Mouse (Mus musculus) MEL (cell line): Measurements from ENCODE around the gene Ncam1. TPM values are rescaled to one million over a fixed set of nuclear protein-coding genes. Genes with fewer than 3 reads are reported as not detected.

Source experiments
- DNase-seq: peaks from one replicate; pipeline ENCODE4 v3.0.0; 2011; ENCODE audit warnings: low read depth, low spot score
- H3K27ac ChIP-seq: 2 replicates; pipeline ENCODE4 v1.5.1; 2012; ENCODE audit warnings: low read depth, mild to moderate bottlenecking, control low read depth, low read length, moderate library complexity; ENCODE audit not compliant: control insufficient read depth
- H3K27me3 ChIP-seq, 2 experiments: fragments of 150-350 bp in 1 of 2; sonication (generic) in 1 of 2; 2 replicates each; pipeline ENCODE4 v1.6.1; 2012; ENCODE audit warnings: low read length in 2 of 2, mild to moderate bottlenecking in 2 of 2, improper control_type of control experiment in 1 of 2, moderate library complexity in 1 of 2; ENCODE audit not compliant: insufficient read depth in 2 of 2, control insufficient read depth in 1 of 2
- H3K36me3 ChIP-seq, 2 experiments: 2 replicates each; pipeline ENCODE4 v1.6.1; 2012 to 2014; ENCODE audit warnings: low read length in 2 of 2, improper control_type of control experiment in 1 of 2, inconsistent platforms in 1 of 2, mild to moderate bottlenecking in 1 of 2; ENCODE audit not compliant: insufficient read depth in 2 of 2, control insufficient read depth in 1 of 2
- H3K4me1 ChIP-seq, 2 experiments: fragments of 150-350 bp in 1 of 2; sonication (generic) in 1 of 2; 2 replicates each; pipeline ENCODE4 v1.6.1; 2012; ENCODE audit warnings: low read length in 2 of 2, improper control_type of control experiment in 1 of 2, mild to moderate bottlenecking in 1 of 2; ENCODE audit not compliant: insufficient read depth in 2 of 2, control insufficient read depth in 1 of 2
- H3K4me3 ChIP-seq, 2 experiments: fragments of 150-350 bp in 1 of 2; sonication (generic) in 1 of 2; 2 replicates each; pipeline ENCODE4 v1.5.1; 2012; ENCODE audit warnings: low read depth in 2 of 2, low read length in 2 of 2, mild to moderate bottlenecking in 2 of 2, moderate library complexity in 2 of 2, control low read depth in 1 of 2, improper control_type of control experiment in 1 of 2; ENCODE audit not compliant: control insufficient read depth in 1 of 2, insufficient read depth in 1 of 2
- H3K79me2 ChIP-seq: 2 replicates; pipeline ENCODE4 v1.6.1; 2012; ENCODE audit warnings: mild to moderate bottlenecking, low read length, moderate library complexity; ENCODE audit not compliant: control insufficient read depth, poor library complexity, insufficient read depth
- H3K9ac ChIP-seq: 2 replicates; pipeline ENCODE4 v1.6.1; 2012; ENCODE audit warnings: low read depth, mild to moderate bottlenecking, control low read depth, low read length, moderate library complexity; ENCODE audit not compliant: control insufficient read depth, poor library complexity, severe bottlenecking
- H3K9me3 ChIP-seq: fragments of 150-350 bp; sonication (generic); replicated peaks from 2 replicates; pipeline ENCODE4 v1.6.1; 2012; ENCODE audit warnings: mild to moderate bottlenecking, low read length, improper control_type of control experiment, moderate library complexity; ENCODE audit not compliant: insufficient read depth
- CTCF ChIP-seq, 3 experiments: IDR thresholded peaks in 2 of 3; conservative IDR thresholded peaks in 1 of 3; 2 replicates each; pipeline ENCODE4 v1.5.1; 2011 to 2012; ENCODE audit warnings: low read length in 3 of 3, low read depth in 2 of 3, mild to moderate bottlenecking in 2 of 3, improper control_type of control experiment in 1 of 3, inconsistent platforms in 1 of 3, mixed read lengths in 1 of 3, moderate library complexity in 1 of 3; ENCODE audit not compliant: control insufficient read depth in 1 of 3, insufficient read depth in 1 of 3, poor library complexity in 1 of 3, severe bottlenecking in 1 of 3
- EP300 ChIP-seq, 2 experiments: IDR thresholded peaks; 2 replicates each; pipeline ENCODE4 v1.6.1; 2011; ENCODE audit warnings: improper control_type of control experiment in 2 of 2, low read length in 2 of 2, low read depth in 1 of 2, mild to moderate bottlenecking in 1 of 2
- GATA1 ChIP-seq: IDR thresholded peaks from 2 replicates; pipeline ENCODE4 v1.6.1; 2011; ENCODE audit warnings: low read depth, low read length, improper control_type of control experiment
- HCFC1 ChIP-seq: IDR thresholded peaks from 2 replicates; pipeline ENCODE4 v1.6.1; 2012; ENCODE audit warnings: low read depth, mild to moderate bottlenecking, inconsistent platforms, low read length, improper control_type of control experiment, moderate library complexity
- JUND ChIP-seq: IDR thresholded peaks from 2 replicates; pipeline ENCODE4 v1.6.1; 2011; ENCODE audit warnings: low read depth, mild to moderate bottlenecking, improper control_type of control experiment, low read length
- KAT2A ChIP-seq: conservative IDR thresholded peaks from 2 replicates; pipeline ENCODE4 v1.6.1; 2012; ENCODE audit warnings: low read depth, low read length, improper control_type of control experiment, inconsistent platforms
- MEF2A ChIP-seq: IDR thresholded peaks from 2 replicates; pipeline ENCODE4 v1.6.1; 2014; ENCODE audit warnings: low read depth, mild to moderate bottlenecking, inconsistent platforms, low read length, improper control_type of control experiment; ENCODE audit not compliant: poor library complexity, insufficient replicate concordance, severe bottlenecking; ENCODE audit errors: extremely low read depth
- NRF1 ChIP-seq: IDR thresholded peaks from 2 replicates; pipeline ENCODE4 v1.6.1; 2014; ENCODE audit warnings: low read depth, mild to moderate bottlenecking, inconsistent platforms, low read length, improper control_type of control experiment, moderate library complexity; ENCODE audit not compliant: poor library complexity, insufficient read depth, severe bottlenecking
- POLR2A ChIP-seq, 2 experiments: IDR thresholded peaks; 2 replicates each; pipeline ENCODE4 v1.6.1; 2011 to 2012; ENCODE audit warnings: low read length in 2 of 2, mild to moderate bottlenecking in 2 of 2, control low read depth in 1 of 2, improper control_type of control experiment in 1 of 2, low read depth in 1 of 2, moderate library complexity in 1 of 2; ENCODE audit not compliant: control insufficient read depth in 1 of 2, insufficient read depth in 1 of 2, poor library complexity in 1 of 2
- POLR2AphosphoS2 ChIP-seq: IDR thresholded peaks from 2 replicates; pipeline ENCODE4 v1.6.1; 2011; ENCODE audit warnings: low read length, improper control_type of control experiment
- POLR2AphosphoS5 ChIP-seq: IDR thresholded peaks from 2 replicates; pipeline ENCODE4 v1.6.1; 2012; ENCODE audit warnings: low read depth, borderline replicate concordance, mild to moderate bottlenecking, inconsistent platforms, low read length, moderate library complexity, mixed read lengths
- RCOR1 ChIP-seq: IDR thresholded peaks from 2 replicates; pipeline ENCODE4 v1.6.1; 2012; ENCODE audit warnings: low read depth, mild to moderate bottlenecking, inconsistent platforms, low read length, improper control_type of control experiment
- SMC3 ChIP-seq: IDR thresholded peaks from 2 replicates; pipeline ENCODE4 v1.6.1; 2011; ENCODE audit warnings: low read depth, low read length, improper control_type of control experiment
- TAL1 ChIP-seq: IDR thresholded peaks from 2 replicates; pipeline ENCODE4 v1.6.1; 2012; ENCODE audit warnings: mild to moderate bottlenecking, inconsistent platforms, low read length, moderate library complexity, mixed read lengths
- USF2 ChIP-seq, 2 experiments: IDR thresholded peaks; 2 replicates each; pipeline ENCODE4 v1.6.1; 2011 to 2012; ENCODE audit warnings: improper control_type of control experiment in 2 of 2, low read length in 2 of 2, borderline replicate concordance in 1 of 2, inconsistent platforms in 1 of 2, low read depth in 1 of 2, mild to moderate bottlenecking in 1 of 2; ENCODE audit not compliant: insufficient read depth in 1 of 2
- ZKSCAN1 ChIP-seq: IDR thresholded peaks from 2 replicates; pipeline ENCODE4 v1.6.1; 2012; ENCODE audit warnings: low read depth, mild to moderate bottlenecking, inconsistent platforms, low read length, improper control_type of control experiment, moderate library complexity
- ZMIZ1 ChIP-seq: IDR thresholded peaks from 2 replicates; pipeline ENCODE4 v1.6.1; 2012; ENCODE audit warnings: low read depth, mild to moderate bottlenecking, inconsistent platforms, low read length, improper control_type of control experiment, moderate library complexity
- polyA plus RNA-seq, 2 experiments: library from polyadenylated mRNA; stranded (reverse) in 1 of 2; unstranded in 1 of 2; fragments of >175 nt in 1 of 2; fragments of >200 nt in 1 of 2; gene quantifications; 2 replicates each; pipeline versions ENCODE4 v1.2.1 to v1.2.4; 2012; ENCODE audit warnings: low replicate concordance in 2 of 2, low read depth in 1 of 2; ENCODE audit not compliant: insufficient read length in 2 of 2, insufficient read depth in 1 of 2, missing spikeins in 1 of 2
- total RNA-seq: library from RNA; depleted of rRNA; stranded (reverse); fragments of 300-350 nt; gene quantifications from 2 replicates; pipeline ENCODE4 v1.2.3, GENCODE M21; 2012

Ncam1 gene
- total and polyA plus RNA-seq, 3 experiments = not detected

- TF ChIP-seq POLR2A (IDR thresholded peaks at IDR 0.05; ENCODE audit: control insufficient read depth in 1 of 2, insufficient read depth in 1 of 2, low read depth in 1 of 2, low read length in 2 of 2, poor library complexity in 1 of 2) (no peak), TAL1 (no peak), NRF1 (no peak), JUND (no peak), EP300 (IDR thresholded peaks at IDR 0.05; ENCODE audit: low read depth in 1 of 2, low read length in 2 of 2) (no peak), POLR2AphosphoS2 (no peak), POLR2AphosphoS5 (no peak)
- Histone ChIP-seq H3K27ac (no peak overlapping the region), H3K4me1 (no peaks in the 10 kb centered on the region), H3K9me3 (no peaks in the 10 kb centered on the region), H3K36me3 (no peaks in the 10 kb centered on the region), H3K9ac (no peak overlapping the region), H3K79me2 (no peaks in the 10 kb centered on the region), H3K27me3 (no peaks in the 10 kb centered on the region), H3K4me3 (no peak overlapping the region)
- DNase-seq = no peak
Measured at GRCm38 (mm10) chr9:49757986-49758385, 40.7 kb downstream of the Ncam1 start.

GRCm38 (mm10) chr9:49757582-49757981, 41.1 kb downstream of the Ncam1 start:
- H3K79me2 ChIP-seq = no peaks in the 10 kb centered on the region
- no peak for TF ChIP-seq HCFC1
- no peak for TF ChIP-seq CTCF (IDR thresholded peaks at IDR 0.05 in 2 of 3, conservative IDR thresholded peaks at IDR 0.05 in 1 of 3; ENCODE audit: control insufficient read depth in 1 of 3, insufficient read depth in 1 of 3, low read depth in 2 of 3, low read length in 3 of 3, poor library complexity in 1 of 3, severe bottlenecking in 1 of 3)
- no peak for TF ChIP-seq SMC3
- no peak for TF ChIP-seq KAT2A
- no peak for TF ChIP-seq GATA1
- TF ChIP-seq ZMIZ1 = no peak
- TF ChIP-seq POLR2AphosphoS5 = no peak
- no peak for DNase-seq
- H3K27ac ChIP-seq = no peak overlapping the region
- H3K27me3 ChIP-seq = no peaks in the 10 kb centered on the region
- H3K4me3 ChIP-seq = no peak overlapping the region
- no peak overlapping the region for H3K9ac ChIP-seq
- no peaks in the 10 kb centered on the region for H3K4me1 ChIP-seq
- no peaks in the 10 kb centered on the region for H3K36me3 ChIP-seq
- H3K9me3 ChIP-seq = no peaks in the 10 kb centered on the region

- Histone ChIP-seq H3K27me3 (no peaks in the 10 kb centered on the region), H3K27ac (no peak overlapping the region), H3K9ac (no peak overlapping the region), H3K9me3 (no peaks in the 10 kb centered on the region), H3K4me3 (no peak overlapping the region), H3K36me3 (no peaks in the 10 kb centered on the region), H3K79me2 (no peaks in the 10 kb centered on the region), H3K4me1 (no peaks in the 10 kb centered on the region)
- no peak for TF ChIP-seq USF2 (IDR thresholded peaks at IDR 0.05; ENCODE audit: borderline replicate concordance in 1 of 2, insufficient read depth in 1 of 2, low read depth in 1 of 2, low read length in 2 of 2)
- no peak for TF ChIP-seq ZKSCAN1
- no peak for TF ChIP-seq CTCF (IDR thresholded peaks at IDR 0.05 in 2 of 3, conservative IDR thresholded peaks at IDR 0.05 in 1 of 3; ENCODE audit: control insufficient read depth in 1 of 3, insufficient read depth in 1 of 3, low read depth in 2 of 3, low read length in 3 of 3, poor library complexity in 1 of 3, severe bottlenecking in 1 of 3)
- no peak for TF ChIP-seq RCOR1
- TF ChIP-seq MEF2A = no peak
- no peak for DNase-seq
Measured at GRCm38 (mm10) chr9:49756725-49757124, 42.0 kb downstream of the Ncam1 start.
